Mouse (Mus musculus) MEL (cell line): Measurements from ENCODE around the gene Cep112. TPM values are rescaled to one million over a fixed set of nuclear protein-coding genes. Genes with fewer than 3 reads are reported as not detected.

Source experiments
- DNase-seq: peaks from one replicate; pipeline ENCODE4 v3.0.0; 2011; ENCODE audit warnings: low read depth, low spot score
- H3K27ac ChIP-seq: 2 replicates; pipeline ENCODE4 v1.5.1; 2012; ENCODE audit warnings: low read depth, mild to moderate bottlenecking, control low read depth, low read length, moderate library complexity; ENCODE audit not compliant: control insufficient read depth
- H3K27me3 ChIP-seq, 2 experiments: fragments of 150-350 bp in 1 of 2; sonication (generic) in 1 of 2; 2 replicates each; pipeline ENCODE4 v1.6.1; 2012; ENCODE audit warnings: low read length in 2 of 2, mild to moderate bottlenecking in 2 of 2, improper control_type of control experiment in 1 of 2, moderate library complexity in 1 of 2; ENCODE audit not compliant: insufficient read depth in 2 of 2, control insufficient read depth in 1 of 2
- H3K36me3 ChIP-seq, 2 experiments: 2 replicates each; pipeline ENCODE4 v1.6.1; 2012 to 2014; ENCODE audit warnings: low read length in 2 of 2, improper control_type of control experiment in 1 of 2, inconsistent platforms in 1 of 2, mild to moderate bottlenecking in 1 of 2; ENCODE audit not compliant: insufficient read depth in 2 of 2, control insufficient read depth in 1 of 2
- H3K4me1 ChIP-seq, 2 experiments: fragments of 150-350 bp in 1 of 2; sonication (generic) in 1 of 2; 2 replicates each; pipeline ENCODE4 v1.6.1; 2012; ENCODE audit warnings: low read length in 2 of 2, improper control_type of control experiment in 1 of 2, mild to moderate bottlenecking in 1 of 2; ENCODE audit not compliant: insufficient read depth in 2 of 2, control insufficient read depth in 1 of 2
- H3K4me3 ChIP-seq, 2 experiments: fragments of 150-350 bp in 1 of 2; sonication (generic) in 1 of 2; 2 replicates each; pipeline ENCODE4 v1.5.1; 2012; ENCODE audit warnings: low read depth in 2 of 2, low read length in 2 of 2, mild to moderate bottlenecking in 2 of 2, moderate library complexity in 2 of 2, control low read depth in 1 of 2, improper control_type of control experiment in 1 of 2; ENCODE audit not compliant: control insufficient read depth in 1 of 2, insufficient read depth in 1 of 2
- H3K79me2 ChIP-seq: 2 replicates; pipeline ENCODE4 v1.6.1; 2012; ENCODE audit warnings: mild to moderate bottlenecking, low read length, moderate library complexity; ENCODE audit not compliant: control insufficient read depth, poor library complexity, insufficient read depth
- H3K9ac ChIP-seq: 2 replicates; pipeline ENCODE4 v1.6.1; 2012; ENCODE audit warnings: low read depth, mild to moderate bottlenecking, control low read depth, low read length, moderate library complexity; ENCODE audit not compliant: control insufficient read depth, poor library complexity, severe bottlenecking
- H3K9me3 ChIP-seq: fragments of 150-350 bp; sonication (generic); replicated peaks from 2 replicates; pipeline ENCODE4 v1.6.1; 2012; ENCODE audit warnings: mild to moderate bottlenecking, low read length, improper control_type of control experiment, moderate library complexity; ENCODE audit not compliant: insufficient read depth
- BHLHE40 ChIP-seq: IDR thresholded peaks from 2 replicates; pipeline ENCODE4 v1.6.1; 2012; ENCODE audit warnings: low read depth, mild to moderate bottlenecking, inconsistent platforms, low read length, improper control_type of control experiment, borderline replicate concordance
- CHD2 ChIP-seq: IDR thresholded peaks from 2 replicates; pipeline ENCODE4 v1.6.1; 2011; ENCODE audit warnings: low read length, improper control_type of control experiment
- CTCF ChIP-seq, 3 experiments: IDR thresholded peaks in 2 of 3; conservative IDR thresholded peaks in 1 of 3; 2 replicates each; pipeline ENCODE4 v1.5.1; 2011 to 2012; ENCODE audit warnings: low read length in 3 of 3, low read depth in 2 of 3, mild to moderate bottlenecking in 2 of 3, improper control_type of control experiment in 1 of 3, inconsistent platforms in 1 of 3, mixed read lengths in 1 of 3, moderate library complexity in 1 of 3; ENCODE audit not compliant: control insufficient read depth in 1 of 3, insufficient read depth in 1 of 3, poor library complexity in 1 of 3, severe bottlenecking in 1 of 3
- ELF1 ChIP-seq: IDR thresholded peaks from 2 replicates; pipeline ENCODE4 v1.6.1; 2014; ENCODE audit warnings: low read depth, mild to moderate bottlenecking, inconsistent platforms, low read length, improper control_type of control experiment, moderate library complexity
- GABPA ChIP-seq: IDR thresholded peaks from 2 replicates; pipeline ENCODE4 v1.6.1; 2012; ENCODE audit warnings: low read depth, mild to moderate bottlenecking, inconsistent platforms, low read length, improper control_type of control experiment, moderate library complexity
- HCFC1 ChIP-seq: IDR thresholded peaks from 2 replicates; pipeline ENCODE4 v1.6.1; 2012; ENCODE audit warnings: low read depth, mild to moderate bottlenecking, inconsistent platforms, low read length, improper control_type of control experiment, moderate library complexity
- JUND ChIP-seq: IDR thresholded peaks from 2 replicates; pipeline ENCODE4 v1.6.1; 2011; ENCODE audit warnings: low read depth, mild to moderate bottlenecking, improper control_type of control experiment, low read length
- KAT2A ChIP-seq: conservative IDR thresholded peaks from 2 replicates; pipeline ENCODE4 v1.6.1; 2012; ENCODE audit warnings: low read depth, low read length, improper control_type of control experiment, inconsistent platforms
- MAX ChIP-seq: IDR thresholded peaks from 2 replicates; pipeline ENCODE4 v1.6.1; 2011; ENCODE audit warnings: low read length, improper control_type of control experiment
- MEF2A ChIP-seq: IDR thresholded peaks from 2 replicates; pipeline ENCODE4 v1.6.1; 2014; ENCODE audit warnings: low read depth, mild to moderate bottlenecking, inconsistent platforms, low read length, improper control_type of control experiment; ENCODE audit not compliant: poor library complexity, insufficient replicate concordance, severe bottlenecking; ENCODE audit errors: extremely low read depth
- POLR2AphosphoS5 ChIP-seq: IDR thresholded peaks from 2 replicates; pipeline ENCODE4 v1.6.1; 2012; ENCODE audit warnings: low read depth, borderline replicate concordance, mild to moderate bottlenecking, inconsistent platforms, low read length, moderate library complexity, mixed read lengths
- RCOR1 ChIP-seq: IDR thresholded peaks from 2 replicates; pipeline ENCODE4 v1.6.1; 2012; ENCODE audit warnings: low read depth, mild to moderate bottlenecking, inconsistent platforms, low read length, improper control_type of control experiment
- SIN3A ChIP-seq: IDR thresholded peaks from 2 replicates; pipeline ENCODE4 v1.6.1; 2012; ENCODE audit warnings: low read length, improper control_type of control experiment, inconsistent platforms
- SMC3 ChIP-seq: IDR thresholded peaks from 2 replicates; pipeline ENCODE4 v1.6.1; 2011; ENCODE audit warnings: low read depth, low read length, improper control_type of control experiment
- TBP ChIP-seq: IDR thresholded peaks from 2 replicates; pipeline ENCODE4 v1.8.0; 2011; ENCODE audit warnings: low read depth, low read length, improper control_type of control experiment
- TCF12 ChIP-seq: IDR thresholded peaks from 2 replicates; pipeline ENCODE4 v1.6.1; 2014; ENCODE audit warnings: low read depth, mild to moderate bottlenecking, inconsistent platforms, low read length, improper control_type of control experiment, moderate library complexity
- UBTF ChIP-seq: IDR thresholded peaks from 2 replicates; pipeline ENCODE4 v1.6.1; 2012; ENCODE audit warnings: low read depth, mild to moderate bottlenecking, inconsistent platforms, low read length, improper control_type of control experiment, moderate library complexity, borderline replicate concordance; ENCODE audit not compliant: insufficient read depth
- USF2 ChIP-seq, 2 experiments: IDR thresholded peaks; 2 replicates each; pipeline ENCODE4 v1.6.1; 2011 to 2012; ENCODE audit warnings: improper control_type of control experiment in 2 of 2, low read length in 2 of 2, borderline replicate concordance in 1 of 2, inconsistent platforms in 1 of 2, low read depth in 1 of 2, mild to moderate bottlenecking in 1 of 2; ENCODE audit not compliant: insufficient read depth in 1 of 2
- ZC3H11A ChIP-seq: IDR thresholded peaks from 2 replicates; pipeline ENCODE4 v1.6.1; 2012; ENCODE audit warnings: low read depth, mild to moderate bottlenecking, inconsistent platforms, low read length, improper control_type of control experiment
- ZKSCAN1 ChIP-seq: IDR thresholded peaks from 2 replicates; pipeline ENCODE4 v1.6.1; 2012; ENCODE audit warnings: low read depth, mild to moderate bottlenecking, inconsistent platforms, low read length, improper control_type of control experiment, moderate library complexity
- ZMIZ1 ChIP-seq: IDR thresholded peaks from 2 replicates; pipeline ENCODE4 v1.6.1; 2012; ENCODE audit warnings: low read depth, mild to moderate bottlenecking, inconsistent platforms, low read length, improper control_type of control experiment, moderate library complexity
- ZNF384 ChIP-seq: IDR thresholded peaks from 2 replicates; pipeline ENCODE4 v1.6.1; 2012; ENCODE audit warnings: low read depth, mild to moderate bottlenecking, inconsistent platforms, low read length, improper control_type of control experiment
- polyA plus RNA-seq, 2 experiments: library from polyadenylated mRNA; stranded (reverse) in 1 of 2; unstranded in 1 of 2; fragments of >175 nt in 1 of 2; fragments of >200 nt in 1 of 2; gene quantifications; 2 replicates each; pipeline versions ENCODE4 v1.2.1 to v1.2.4; 2012; ENCODE audit warnings: low replicate concordance in 2 of 2, low read depth in 1 of 2; ENCODE audit not compliant: insufficient read length in 2 of 2, insufficient read depth in 1 of 2, missing spikeins in 1 of 2
- total RNA-seq: library from RNA; depleted of rRNA; stranded (reverse); fragments of 300-350 nt; gene quantifications from 2 replicates; pipeline ENCODE4 v1.2.3, GENCODE M21; 2012

Cep112 gene
- total and polyA plus RNA-seq, 3 experiments: 1.3 TPM; not detected in 2

DNA sequence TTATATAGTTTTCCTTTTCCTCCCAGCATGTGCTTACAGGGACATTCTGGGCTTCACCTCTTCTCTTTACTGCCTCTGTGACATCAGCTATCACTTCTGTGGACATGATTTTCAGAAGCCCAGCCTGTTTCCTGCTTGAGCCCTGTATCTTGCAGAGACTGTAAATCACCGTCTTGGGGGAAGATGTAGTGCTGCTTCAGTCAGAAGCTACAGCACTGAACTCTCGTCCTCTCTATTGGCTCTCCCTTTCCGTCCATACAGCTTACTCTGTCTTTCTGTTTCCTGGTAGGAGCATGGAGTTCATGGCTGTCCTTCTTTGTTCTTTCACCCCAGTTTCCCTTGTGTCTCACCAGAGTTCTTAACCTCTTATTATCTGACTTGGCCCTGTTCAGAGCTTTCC is 352.2 kb downstream of the Cep112 start:
- Histone ChIP-seq H3K9me3 (no peaks in the 10 kb centered on the region), H3K36me3 (no peaks in the 10 kb centered on the region), H3K27me3 (no peaks in the 10 kb centered on the region), H3K27ac (no peak overlapping the region), H3K9ac (no peak overlapping the region), H3K79me2 (no peaks in the 10 kb centered on the region)
- DNase-seq: no peak
- TF ChIP-seq GABPA (no peak), KAT2A (no peak)
- TF ChIP-seq, all 39 proteins: peak for 0
- Histone ChIP-seq H3K4me1 (no peaks in the 10 kb centered on the region), H3K4me3 (no peak overlapping the region)

DNA sequence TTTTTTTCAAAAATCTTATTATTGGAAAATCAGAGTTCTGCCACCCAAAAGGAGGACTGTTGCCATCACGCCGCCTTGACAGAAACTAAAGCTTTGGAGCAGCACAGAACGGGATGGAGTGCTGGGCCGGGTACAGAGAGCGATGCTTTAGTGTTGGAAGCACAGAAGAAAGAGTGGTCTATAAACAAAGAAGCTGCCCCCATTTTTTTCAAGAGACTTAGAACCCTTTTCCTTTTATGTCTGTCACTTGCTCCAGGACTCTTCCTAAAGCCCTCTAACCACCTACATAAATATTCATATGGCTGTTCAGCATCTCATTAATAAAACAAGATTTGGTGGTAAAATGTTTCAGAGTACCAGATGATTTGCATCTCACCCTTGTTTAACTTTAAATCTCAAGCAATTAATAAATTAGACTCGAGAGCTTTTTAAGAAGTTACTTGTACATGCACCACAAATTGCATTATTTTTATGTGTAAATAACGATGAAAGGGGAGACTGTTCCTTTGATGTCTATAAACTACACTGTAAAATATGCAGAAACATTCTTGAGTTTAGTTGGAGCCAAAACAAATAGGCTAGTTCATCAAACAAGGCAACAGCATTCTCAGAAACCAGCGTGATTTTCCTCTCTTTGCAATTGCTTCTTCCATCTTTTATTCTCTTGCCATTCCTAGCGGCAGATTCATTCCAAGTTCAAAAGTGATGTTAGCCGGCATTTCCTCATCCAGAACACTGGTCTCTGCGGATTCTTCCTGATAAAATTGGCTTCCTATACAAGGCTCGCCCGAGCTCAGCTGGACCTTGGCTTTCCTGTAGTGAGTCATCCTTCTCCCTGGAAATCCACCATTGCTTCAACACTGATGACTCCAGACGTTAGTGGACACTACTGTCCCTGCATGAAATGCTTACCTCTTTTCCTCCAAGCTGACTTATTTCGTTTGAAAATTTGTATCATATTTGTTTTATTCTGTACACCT is 355.6 kb downstream of the Cep112 start:
- TF ChIP-seq BHLHE40 (no peak), CHD2 (no peak), CTCF (IDR thresholded peaks at IDR 0.05 in 2 of 3, conservative IDR thresholded peaks at IDR 0.05 in 1 of 3; ENCODE audit: control insufficient read depth in 1 of 3, insufficient read depth in 1 of 3, low read depth in 2 of 3, low read length in 3 of 3, poor library complexity in 1 of 3, severe bottlenecking in 1 of 3) (no peak), ZKSCAN1 (no peak), ZNF384 (no peak), SIN3A (no peak), USF2 (IDR thresholded peaks at IDR 0.05; ENCODE audit: borderline replicate concordance in 1 of 2, insufficient read depth in 1 of 2, low read depth in 1 of 2, low read length in 2 of 2) (no peak)
- Histone ChIP-seq H3K4me3 (no peak overlapping the region), H3K9me3 (no peaks in the 10 kb centered on the region), H3K27me3 (no peaks in the 10 kb centered on the region), H3K79me2 (no peaks in the 10 kb centered on the region), H3K4me1 (no peaks in the 10 kb centered on the region), H3K9ac (no peak overlapping the region), H3K27ac (no peak overlapping the region), H3K36me3 (no peaks in the 10 kb centered on the region)
- DNase-seq: no peak

DNA sequence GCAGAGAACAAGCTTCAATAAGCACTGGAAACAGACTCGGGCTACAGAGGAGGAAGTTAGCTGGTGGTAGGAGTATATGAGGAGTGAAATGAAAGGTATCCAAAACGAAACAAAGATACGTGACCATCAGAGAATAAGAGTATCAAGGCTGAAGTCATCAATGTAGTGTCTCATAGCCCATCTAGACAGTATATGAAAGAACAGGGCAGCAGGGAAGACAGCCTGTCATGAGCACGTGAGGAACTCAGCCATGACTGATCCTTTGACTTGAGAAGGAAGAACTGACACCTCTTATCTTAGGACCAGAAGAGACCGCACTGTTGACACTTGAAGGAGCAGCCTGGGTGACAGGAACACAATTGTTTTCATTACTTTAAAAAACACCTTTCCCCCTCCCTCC is 373.4 kb downstream of the Cep112 start:
- no peak overlapping the region for H3K9ac ChIP-seq
- H3K4me3 ChIP-seq: no peak overlapping the region
- DNase-seq: no peak
- TF ChIP-seq MEF2A (no peak), MAX (no peak), TCF12 (no peak), POLR2AphosphoS5 (no peak), TBP (no peak), ZC3H11A (no peak), ZNF384 (no peak), SMC3 (no peak), JUND (no peak), ZMIZ1 (no peak), CHD2 (no peak), HCFC1 (no peak), UBTF (no peak), ELF1 (no peak), RCOR1 (no peak), CTCF (IDR thresholded peaks at IDR 0.05 in 2 of 3, conservative IDR thresholded peaks at IDR 0.05 in 1 of 3; ENCODE audit: control insufficient read depth in 1 of 3, insufficient read depth in 1 of 3, low read depth in 2 of 3, low read length in 3 of 3, poor library complexity in 1 of 3, severe bottlenecking in 1 of 3) (no peak)
- H3K79me2 ChIP-seq: no peaks in the 10 kb centered on the region
- no peaks in the 10 kb centered on the region for H3K9me3 ChIP-seq
- no peaks in the 10 kb centered on the region for H3K36me3 ChIP-seq
- H3K27ac ChIP-seq: no peak overlapping the region
- no peaks in the 10 kb centered on the region for H3K4me1 ChIP-seq
- H3K27me3 ChIP-seq: no peaks in the 10 kb centered on the region
